Mouse (Mus musculus): ENCODE results near the gene Sco1. TPM values are rescaled to one million over a fixed set of nuclear protein-coding genes. Genes with fewer than 3 reads are reported as not detected.

Sco1 gene
- polyA plus RNA-seq, 1 experiment from 2014 or later: 15.0 TPM

DNA sequence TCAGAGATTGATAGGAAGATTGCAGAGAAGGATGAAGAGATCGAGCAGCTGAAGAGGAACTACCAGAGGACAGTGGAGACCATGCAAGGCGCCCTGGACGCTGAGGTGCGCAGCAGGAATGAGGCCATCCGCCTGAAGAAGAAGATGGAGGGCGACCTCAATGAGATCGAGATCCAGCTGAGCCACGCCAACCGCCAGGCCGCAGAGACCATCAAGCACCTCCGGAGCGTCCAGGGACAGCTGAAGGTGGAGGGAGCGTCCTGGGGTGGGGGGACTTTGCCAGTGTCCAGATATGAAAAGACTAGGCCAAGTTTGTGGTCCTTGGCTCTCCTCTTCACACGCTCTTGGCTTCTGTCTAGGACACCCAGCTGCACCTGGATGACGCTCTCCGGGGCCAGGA is 46.8 kb downstream of the Sco1 start:
- no peaks in the 10 kb centered on the region for H3K9me3 ChIP-seq (replicated peaks; ENCODE audit: control insufficient read depth, low read length)
- no peak overlapping the region for H3K4me2 ChIP-seq (ENCODE audit: low read depth, low read length)
- H3K27me3 ChIP-seq (ENCODE audit: control insufficient read depth, insufficient read depth, low read length): no peaks in the 10 kb centered on the region
- no peaks in the 10 kb centered on the region for H3K36me3 ChIP-seq (ENCODE audit: control insufficient read depth, insufficient read depth, low read length)
- H3K9ac ChIP-seq (ENCODE audit: low read length): no peak overlapping the region
- H3K4me3 ChIP-seq (replicated peaks; ENCODE audit: low read length): no peak overlapping the region
- 94% methylated on average over 16 of the region's 16 CpGs for WGBS
- no peak for ATAC-seq (ENCODE audit: insufficient read depth, low FRiP score)
- no peak overlapping the region for H3K27ac ChIP-seq (ENCODE audit: low read length)
- no peaks in the 10 kb centered on the region for H3K4me1 ChIP-seq (ENCODE audit: control insufficient read depth, insufficient read depth, low read length)

DNA sequence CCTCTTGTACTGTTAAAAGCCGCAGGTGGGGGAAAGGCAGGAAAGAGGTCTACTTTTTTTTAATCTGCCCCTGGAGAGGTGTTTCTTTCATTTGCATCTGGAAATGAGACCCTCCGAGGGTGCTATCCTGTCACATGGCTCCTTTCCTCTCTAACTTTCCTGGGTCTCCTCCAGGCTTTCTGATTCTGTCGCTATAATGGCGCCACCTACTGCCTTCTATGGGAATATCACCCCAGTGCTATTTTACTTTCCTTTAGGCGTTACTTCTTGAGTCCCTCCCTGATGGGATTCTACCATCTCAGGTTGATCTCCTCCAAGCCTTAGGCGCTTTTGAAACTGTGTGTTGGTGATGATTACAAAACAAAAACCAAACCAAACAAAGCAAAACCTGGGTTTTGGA is 47.7 kb downstream of the Sco1 start:
- 27% methylated on average over 6 of the region's 6 CpGs for WGBS
- no peaks in the 10 kb centered on the region for H3K36me3 ChIP-seq (ENCODE audit: control insufficient read depth, insufficient read depth, low read length)
- no peak overlapping the region for H3K4me3 ChIP-seq (replicated peaks; ENCODE audit: low read length)
- no peak overlapping the region for H3K27ac ChIP-seq (ENCODE audit: low read length)
- H3K27me3 ChIP-seq (ENCODE audit: control insufficient read depth, insufficient read depth, low read length): no peaks in the 10 kb centered on the region
- no peaks in the 10 kb centered on the region for H3K4me1 ChIP-seq (ENCODE audit: control insufficient read depth, insufficient read depth, low read length)
- H3K9me3 ChIP-seq (replicated peaks; ENCODE audit: control insufficient read depth, low read length): no peaks in the 10 kb centered on the region
- no peak overlapping the region for H3K9ac ChIP-seq (ENCODE audit: low read length)
- H3K4me2 ChIP-seq (ENCODE audit: low read depth, low read length): no peak overlapping the region
- no peak for ATAC-seq (ENCODE audit: insufficient read depth, low FRiP score)

DNA sequence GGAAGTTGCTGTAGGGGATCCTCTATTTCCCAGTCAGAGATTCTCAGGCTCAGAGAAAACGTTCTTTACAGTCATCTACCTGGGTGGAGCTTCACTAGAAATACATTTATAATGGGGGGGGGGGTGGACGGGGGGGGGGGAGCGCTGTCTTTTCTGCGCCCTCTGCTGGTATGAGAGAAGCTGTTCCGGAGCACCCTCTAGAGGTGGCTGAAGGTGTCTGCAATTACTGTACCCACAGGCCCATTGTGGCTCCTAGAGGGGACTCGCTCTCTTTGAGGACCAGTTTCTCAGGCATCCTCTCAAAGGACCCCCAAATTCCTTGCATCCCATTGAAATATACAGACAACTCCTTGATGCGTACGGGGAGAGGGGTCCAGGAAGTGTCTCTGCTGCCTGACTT is 49.2 kb downstream of the Sco1 start:
- no peak overlapping the region for H3K27ac ChIP-seq (ENCODE audit: low read length)
- H3K4me2 ChIP-seq (ENCODE audit: low read depth, low read length): no peak overlapping the region
- no peak for ATAC-seq (ENCODE audit: insufficient read depth, low FRiP score)
- H3K9ac ChIP-seq (ENCODE audit: low read length): no peak overlapping the region
- H3K9me3 ChIP-seq (replicated peaks; ENCODE audit: control insufficient read depth, low read length): no peaks in the 10 kb centered on the region
- H3K36me3 ChIP-seq (ENCODE audit: control insufficient read depth, insufficient read depth, low read length): no peaks in the 10 kb centered on the region
- H3K27me3 ChIP-seq (ENCODE audit: control insufficient read depth, insufficient read depth, low read length): no peaks in the 10 kb centered on the region
- H3K4me1 ChIP-seq (ENCODE audit: control insufficient read depth, insufficient read depth, low read length): no peaks in the 10 kb centered on the region
- no peak overlapping the region for H3K4me3 ChIP-seq (replicated peaks; ENCODE audit: low read length)
- 26% methylated on average over 7 of the region's 8 CpGs for WGBS

DNA sequence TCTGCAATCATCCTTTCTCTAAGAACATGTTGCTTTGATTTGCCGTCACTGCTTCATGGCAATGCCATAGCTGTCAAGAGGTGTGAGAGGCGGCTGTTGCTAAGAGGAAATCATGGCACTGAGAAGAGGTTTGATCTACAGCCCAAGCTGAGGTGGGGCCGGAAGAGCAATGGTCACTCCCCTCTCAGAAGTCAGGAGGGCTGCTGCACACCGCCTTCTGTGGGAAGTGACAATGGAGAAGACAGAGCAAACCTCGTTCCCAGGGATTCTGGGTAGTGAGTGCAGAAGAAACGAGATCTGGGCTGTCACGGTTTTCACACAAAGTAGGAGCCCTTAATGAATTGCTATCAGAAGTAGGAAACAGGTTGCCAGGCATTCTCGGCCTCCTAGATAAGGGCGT is 50.8 kb downstream of the Sco1 start:
- no peak overlapping the region for H3K4me3 ChIP-seq (replicated peaks; ENCODE audit: low read length)
- ATAC-seq (ENCODE audit: insufficient read depth, low FRiP score): no peak
- no peaks in the 10 kb centered on the region for H3K4me1 ChIP-seq (ENCODE audit: control insufficient read depth, insufficient read depth, low read length)
- H3K27ac ChIP-seq (ENCODE audit: low read length): no peak overlapping the region
- H3K36me3 ChIP-seq (ENCODE audit: control insufficient read depth, insufficient read depth, low read length): no peaks in the 10 kb centered on the region
- 74% methylated on average over 9 of the region's 9 CpGs for WGBS
- H3K27me3 ChIP-seq (ENCODE audit: control insufficient read depth, insufficient read depth, low read length): no peaks in the 10 kb centered on the region
- H3K4me2 ChIP-seq (ENCODE audit: low read depth, low read length): no peak overlapping the region
- no peaks in the 10 kb centered on the region for H3K9me3 ChIP-seq (replicated peaks; ENCODE audit: control insufficient read depth, low read length)
- no peak overlapping the region for H3K9ac ChIP-seq (ENCODE audit: low read length)

DNA sequence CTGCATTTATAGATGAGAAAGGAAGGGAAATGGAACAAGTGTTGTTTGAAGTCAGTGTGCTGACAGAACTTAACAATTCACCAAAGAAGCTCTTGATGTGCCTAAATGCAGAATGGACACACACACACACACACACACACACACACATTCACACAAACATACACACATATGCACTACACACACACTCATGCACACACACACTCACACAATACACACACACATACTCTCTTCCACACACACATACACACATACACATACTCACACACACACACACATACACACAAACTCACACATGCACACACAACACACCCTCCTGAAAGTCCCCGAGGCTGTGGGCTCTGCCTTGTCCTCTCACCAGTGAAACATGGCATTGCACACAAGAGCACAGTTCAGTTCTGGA is 51.8 kb downstream of the Sco1 start:
- H3K4me3 ChIP-seq (replicated peaks; ENCODE audit: low read length): no peak overlapping the region
- no peaks in the 10 kb centered on the region for H3K27me3 ChIP-seq (ENCODE audit: control insufficient read depth, insufficient read depth, low read length)
- no peaks in the 10 kb centered on the region for H3K4me1 ChIP-seq (ENCODE audit: control insufficient read depth, insufficient read depth, low read length)
- H3K36me3 ChIP-seq (ENCODE audit: control insufficient read depth, insufficient read depth, low read length): no peaks in the 10 kb centered on the region
- no peak overlapping the region for H3K9ac ChIP-seq (ENCODE audit: low read length)
- no peak for ATAC-seq (ENCODE audit: insufficient read depth, low FRiP score)
- 63% methylated on average over 1 of the region's 1 CpGs for WGBS
- H3K27ac ChIP-seq (ENCODE audit: low read length): no peak overlapping the region
- no peaks in the 10 kb centered on the region for H3K9me3 ChIP-seq (replicated peaks; ENCODE audit: control insufficient read depth, low read length)
- no peak overlapping the region for H3K4me2 ChIP-seq (ENCODE audit: low read depth, low read length)

DNA sequence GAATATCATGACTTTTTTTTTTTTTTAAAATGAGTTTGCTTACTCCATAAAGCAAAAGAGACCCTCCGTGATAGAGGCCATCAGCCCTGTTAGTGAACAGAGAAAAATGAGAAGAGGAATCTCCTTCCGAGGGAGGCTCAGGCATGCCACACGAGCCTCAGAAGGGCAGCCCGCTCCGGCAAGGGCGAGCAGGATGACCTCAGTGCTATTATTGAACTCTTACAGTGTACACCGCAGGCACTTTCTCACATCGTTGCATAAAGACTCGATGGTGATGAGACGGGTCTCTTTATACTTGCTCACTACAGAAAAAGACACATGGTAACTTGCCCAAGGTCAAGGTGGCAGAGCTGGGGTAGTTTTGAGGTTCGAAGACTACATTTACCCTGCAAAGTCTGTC is 52.2 kb downstream of the Sco1 start:
- Histone ChIP-seq H3K4me3 (replicated peaks; ENCODE audit: low read length) (no peak overlapping the region), H3K27me3 (ENCODE audit: control insufficient read depth, insufficient read depth, low read length) (no peaks in the 10 kb centered on the region), H3K36me3 (ENCODE audit: control insufficient read depth, insufficient read depth, low read length) (no peaks in the 10 kb centered on the region), H3K4me2 (ENCODE audit: low read depth, low read length) (no peak overlapping the region), H3K4me1 (ENCODE audit: control insufficient read depth, insufficient read depth, low read length) (no peaks in the 10 kb centered on the region), H3K27ac (ENCODE audit: low read length) (no peak overlapping the region), H3K9me3 (replicated peaks; ENCODE audit: control insufficient read depth, low read length) (no peaks in the 10 kb centered on the region), H3K9ac (ENCODE audit: low read length) (no peak overlapping the region)
- no peak for ATAC-seq (ENCODE audit: insufficient read depth, low FRiP score)
- 68% methylated on average over 11 of the region's 11 CpGs for WGBS

DNA sequence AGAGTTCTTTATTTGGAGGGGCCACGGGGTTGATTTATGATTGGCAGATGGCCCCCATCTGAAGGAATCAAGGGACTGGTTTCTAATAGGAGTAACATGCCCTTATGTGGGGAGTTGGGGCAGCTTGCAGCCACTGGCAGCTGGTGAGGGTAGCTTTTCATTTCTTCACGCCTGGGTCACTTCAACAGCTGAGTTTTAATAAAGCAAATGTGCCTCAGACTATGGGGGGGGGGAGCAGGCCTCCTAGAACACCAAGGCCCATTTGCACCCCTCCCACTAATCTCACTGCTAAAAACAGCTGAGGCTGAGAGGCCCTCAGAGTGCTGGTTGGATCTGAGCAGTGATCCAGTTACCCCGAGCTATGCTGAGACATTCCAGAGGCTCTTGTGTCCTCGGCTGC is 53.2 kb downstream of the Sco1 start:
- no peak for ATAC-seq (ENCODE audit: insufficient read depth, low FRiP score)
- 51% methylated on average over 4 of the region's 4 CpGs for WGBS
- Histone ChIP-seq H3K4me1 (ENCODE audit: control insufficient read depth, insufficient read depth, low read length) (no peaks in the 10 kb centered on the region), H3K9me3 (replicated peaks; ENCODE audit: control insufficient read depth, low read length) (no peaks in the 10 kb centered on the region), H3K36me3 (ENCODE audit: control insufficient read depth, insufficient read depth, low read length) (no peaks in the 10 kb centered on the region), H3K4me2 (ENCODE audit: low read depth, low read length) (no peak overlapping the region), H3K27me3 (ENCODE audit: control insufficient read depth, insufficient read depth, low read length) (no peaks in the 10 kb centered on the region), H3K4me3 (replicated peaks; ENCODE audit: low read length) (no peak overlapping the region), H3K27ac (ENCODE audit: low read length) (no peak overlapping the region), H3K9ac (ENCODE audit: low read length) (no peak overlapping the region)

DNA sequence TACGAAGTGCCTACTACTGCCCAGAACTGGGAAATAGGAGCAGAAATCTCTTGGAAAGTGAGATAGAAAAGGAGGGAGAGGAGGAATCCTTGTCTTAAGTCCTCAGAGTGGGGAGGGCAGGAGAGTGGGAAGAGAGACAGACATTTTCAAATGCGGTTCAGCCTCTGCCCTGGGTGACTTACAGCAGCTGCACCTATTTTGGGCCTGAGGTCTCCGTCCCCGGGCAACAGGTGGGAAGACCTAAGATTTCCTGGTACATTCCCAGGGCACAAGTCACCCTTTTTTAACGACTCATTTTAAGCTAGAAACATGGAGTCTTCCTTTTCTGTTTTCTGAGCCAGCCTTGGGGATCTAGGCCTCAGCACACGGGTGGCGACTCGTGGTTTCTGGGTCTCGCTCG is 54.5 kb downstream of the Sco1 start:
- H3K36me3 ChIP-seq (ENCODE audit: control insufficient read depth, insufficient read depth, low read length): no peaks in the 10 kb centered on the region
- 93% methylated on average over 10 of the region's 10 CpGs for WGBS
- no peak for ATAC-seq (ENCODE audit: insufficient read depth, low FRiP score)
- no peaks in the 10 kb centered on the region for H3K9me3 ChIP-seq (replicated peaks; ENCODE audit: control insufficient read depth, low read length)
- H3K27me3 ChIP-seq (ENCODE audit: control insufficient read depth, insufficient read depth, low read length): no peaks in the 10 kb centered on the region
- no peak overlapping the region for H3K4me3 ChIP-seq (replicated peaks; ENCODE audit: low read length)
- no peaks in the 10 kb centered on the region for H3K4me1 ChIP-seq (ENCODE audit: control insufficient read depth, insufficient read depth, low read length)
- no peak overlapping the region for H3K4me2 ChIP-seq (ENCODE audit: low read depth, low read length)
- H3K27ac ChIP-seq (ENCODE audit: low read length): no peak overlapping the region
- H3K9ac ChIP-seq (ENCODE audit: low read length): no peak overlapping the region

DNA sequence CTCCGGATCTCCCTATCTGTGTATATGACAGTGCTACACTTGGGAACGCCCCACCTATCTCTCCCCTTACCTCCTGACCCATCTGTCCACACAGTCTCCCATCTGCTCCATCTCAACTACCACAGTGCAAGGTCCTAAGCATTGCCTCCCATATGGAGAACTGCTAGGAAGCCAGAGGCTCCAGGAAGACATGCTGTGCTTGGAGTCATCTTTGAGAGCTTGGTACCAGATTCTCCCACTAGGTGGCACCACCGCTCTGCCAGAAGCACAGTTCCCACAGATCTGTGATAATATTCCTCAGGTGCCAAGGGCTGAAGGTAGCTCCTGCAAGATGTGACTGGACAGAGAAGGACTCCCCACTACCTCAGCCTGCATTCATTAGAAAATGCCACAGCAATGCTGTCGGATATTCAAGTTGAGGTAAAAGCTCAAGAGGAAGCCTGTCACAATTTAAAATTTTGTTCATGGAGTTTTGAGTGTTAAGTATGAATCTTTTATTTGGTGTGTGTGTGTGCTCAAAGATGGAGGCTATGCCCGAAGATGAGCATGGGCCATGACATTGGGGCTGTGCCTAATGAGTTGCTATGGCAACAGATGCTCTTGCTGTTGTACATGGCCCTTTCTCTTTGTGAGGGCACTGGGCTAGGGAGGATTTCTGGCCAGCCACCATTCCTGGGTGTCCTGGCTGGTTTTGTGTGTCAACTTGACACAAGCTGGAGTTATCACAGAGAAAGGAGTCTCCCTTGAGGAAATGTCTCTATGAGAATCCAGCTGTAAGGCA is 57.9 kb downstream of the Sco1 start:
- no peak overlapping the region for H3K4me2 ChIP-seq (ENCODE audit: low read depth, low read length)
- H3K4me3 ChIP-seq (replicated peaks; ENCODE audit: low read length): no peak overlapping the region
- H3K36me3 ChIP-seq (ENCODE audit: control insufficient read depth, insufficient read depth, low read length): no peaks in the 10 kb centered on the region
- no peaks in the 10 kb centered on the region for H3K4me1 ChIP-seq (ENCODE audit: control insufficient read depth, insufficient read depth, low read length)
- no peak overlapping the region for H3K9ac ChIP-seq (ENCODE audit: low read length)
- WGBS: 34% methylated on average over 5 of the region's 5 CpGs
- no peaks in the 10 kb centered on the region for H3K27me3 ChIP-seq (ENCODE audit: control insufficient read depth, insufficient read depth, low read length)
- H3K9me3 ChIP-seq (replicated peaks; ENCODE audit: control insufficient read depth, low read length): no peaks in the 10 kb centered on the region
- ATAC-seq (ENCODE audit: insufficient read depth, low FRiP score): no peak
- no peak overlapping the region for H3K27ac ChIP-seq (ENCODE audit: low read length)

Data from stomach, embryonic 16.5 days (tissue).